Mouse (Mus musculus): ENCODE data around the gene Arpc1b. TPM values are rescaled to one million over a fixed set of nuclear protein-coding genes. Genes with fewer than 3 reads are reported as not detected.

The Arpc1b gene
- total and polyA plus RNA-seq, 2 experiments from 2014 or later, result 32.4 to 53.7 TPM

DNA sequence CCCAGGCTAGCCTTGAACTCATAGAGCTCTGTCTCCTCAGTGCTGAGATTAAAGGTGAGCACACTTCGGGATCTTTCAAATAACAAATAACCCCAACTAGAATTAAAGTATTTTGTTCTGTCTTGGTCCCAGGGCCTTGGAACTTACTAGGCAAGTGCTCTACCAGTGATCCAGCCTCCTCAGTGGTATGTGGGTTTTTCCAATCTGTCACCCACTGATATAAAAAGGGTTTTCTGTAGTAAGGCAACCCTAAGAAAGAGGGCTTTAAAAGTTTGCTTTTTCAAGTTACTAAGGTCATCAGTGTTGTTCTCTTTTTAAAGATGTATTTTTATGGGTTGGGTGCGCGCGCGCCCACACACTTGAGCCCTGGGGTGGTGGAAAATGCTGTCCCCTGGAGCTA, 1.7 kb downstream of the Arpc1b start:
- peaks cover 12% of the 10 kb centered on the region for H3K27me3 ChIP-seq (ENCODE audit: insufficient read depth, low read length)
- DNase-seq (ENCODE audit: low spot score) (no peak), ATAC-seq (ENCODE audit: low FRiP score) (no peak)
- no peak for TF ChIP-seq CTCF (IDR thresholded peaks at IDR 0.05)
- H3K36me3 ChIP-seq (ENCODE audit: insufficient read depth, low read length), result no peaks in the 10 kb centered on the region
- no peak overlapping the region for H3K9ac ChIP-seq (replicated peaks; ENCODE audit: low read length, poor library complexity, severe bottlenecking)
- H3K4me1 ChIP-seq (ENCODE audit: insufficient read depth, low read length), result no peaks in the 10 kb centered on the region
- no peaks in the 10 kb centered on the region; the same call in 1 of the 2 replicates for H3K9me3 ChIP-seq (ENCODE audit: low read length)
- H3K4me2 ChIP-seq (ENCODE audit: low read depth, low read length, poor library complexity, severe bottlenecking), result no peak overlapping the region
- H3K27ac ChIP-seq (ENCODE audit: low read depth, low read length), result no peak overlapping the region
- no peak overlapping the region for H3K4me3 ChIP-seq (ENCODE audit: low read depth, low read length)
- WGBS, result 96% methylated on average over 5 of the region's 5 CpGs

DNA sequence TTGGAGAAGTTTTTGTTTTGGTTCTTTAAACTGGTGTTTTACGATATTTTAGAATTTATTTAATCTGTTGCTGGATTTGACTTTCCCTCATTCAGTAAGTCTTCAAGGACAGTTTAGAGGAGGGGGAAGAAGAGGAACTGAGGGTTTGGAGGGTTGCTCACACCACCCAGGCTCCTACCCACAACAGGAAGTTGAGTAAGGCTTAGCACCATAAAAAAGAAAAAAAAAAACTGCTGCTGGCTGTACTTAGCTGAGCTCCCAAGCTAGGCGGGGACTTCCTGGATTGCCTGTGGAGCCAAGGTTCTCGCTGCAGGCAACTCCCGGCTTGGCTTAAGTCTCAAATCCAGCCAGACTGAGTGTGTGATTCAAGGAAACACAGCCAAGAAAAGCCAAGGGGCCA, 2.3 kb downstream of the Arpc1b start:
- TF ChIP-seq CTCF (IDR thresholded peaks at IDR 0.05), result no peak
- ATAC-seq (ENCODE audit: low FRiP score) (no peak), DNase-seq (ENCODE audit: low spot score) (no peak)
- no peaks in the 10 kb centered on the region for H3K4me1 ChIP-seq (ENCODE audit: insufficient read depth, low read length)
- 57% methylated on average over 4 of the region's 4 CpGs for WGBS
- H3K9ac ChIP-seq (replicated peaks; ENCODE audit: low read length, poor library complexity, severe bottlenecking), result no peak overlapping the region
- peaks cover 12% of the 10 kb centered on the region for H3K27me3 ChIP-seq (ENCODE audit: insufficient read depth, low read length)
- H3K27ac ChIP-seq (ENCODE audit: low read depth, low read length), result no peak overlapping the region
- no peak overlapping the region for H3K4me3 ChIP-seq (ENCODE audit: low read depth, low read length)
- no peaks in the 10 kb centered on the region; the same call in 1 of the 2 replicates for H3K9me3 ChIP-seq (ENCODE audit: low read length)
- H3K4me2 ChIP-seq (ENCODE audit: low read depth, low read length, poor library complexity, severe bottlenecking), result no peak overlapping the region
- H3K36me3 ChIP-seq (ENCODE audit: insufficient read depth, low read length), result no peaks in the 10 kb centered on the region

DNA sequence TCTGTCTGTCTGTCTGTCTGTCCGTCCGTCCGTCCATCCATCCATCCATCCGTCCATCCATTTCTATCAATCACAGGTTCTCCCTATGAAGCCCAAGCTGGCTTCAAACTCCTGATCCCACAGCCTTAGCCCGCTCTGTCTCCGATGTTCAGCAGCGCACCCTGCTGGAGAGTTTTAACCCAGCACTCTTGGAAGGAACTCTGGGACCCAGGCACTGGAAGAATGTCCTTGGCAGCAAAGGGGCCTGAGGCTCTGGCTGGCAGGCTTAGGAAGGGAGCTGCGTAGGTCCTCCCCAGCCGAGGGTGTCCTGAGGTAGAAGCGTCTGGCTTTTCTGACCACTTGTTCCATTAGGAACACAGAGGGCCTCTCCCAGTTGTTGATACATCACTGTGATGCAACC, 2.9 kb downstream of the Arpc1b start:
- ATAC-seq (ENCODE audit: low FRiP score) (no peak), DNase-seq (ENCODE audit: low spot score) (no peak)
- Histone ChIP-seq H3K4me1 (ENCODE audit: insufficient read depth, low read length) (no peaks in the 10 kb centered on the region), H3K4me2 (ENCODE audit: low read depth, low read length, poor library complexity, severe bottlenecking) (no peak overlapping the region), H3K4me3 (ENCODE audit: low read depth, low read length) (no peak overlapping the region), H3K27me3 (ENCODE audit: insufficient read depth, low read length) (peaks cover 12% of the 10 kb centered on the region), H3K27ac (ENCODE audit: low read depth, low read length) (no peak overlapping the region), H3K36me3 (ENCODE audit: insufficient read depth, low read length) (no peaks in the 10 kb centered on the region), H3K9ac (replicated peaks; ENCODE audit: low read length, poor library complexity, severe bottlenecking) (no peak overlapping the region), H3K9me3 (ENCODE audit: low read length) (no peaks in the 10 kb centered on the region; the same call in 1 of the 2 replicates)
- 38% methylated on average over 10 of the region's 10 CpGs for WGBS
- TF ChIP-seq CTCF (IDR thresholded peaks at IDR 0.05), result peak; percentile 66

DNA sequence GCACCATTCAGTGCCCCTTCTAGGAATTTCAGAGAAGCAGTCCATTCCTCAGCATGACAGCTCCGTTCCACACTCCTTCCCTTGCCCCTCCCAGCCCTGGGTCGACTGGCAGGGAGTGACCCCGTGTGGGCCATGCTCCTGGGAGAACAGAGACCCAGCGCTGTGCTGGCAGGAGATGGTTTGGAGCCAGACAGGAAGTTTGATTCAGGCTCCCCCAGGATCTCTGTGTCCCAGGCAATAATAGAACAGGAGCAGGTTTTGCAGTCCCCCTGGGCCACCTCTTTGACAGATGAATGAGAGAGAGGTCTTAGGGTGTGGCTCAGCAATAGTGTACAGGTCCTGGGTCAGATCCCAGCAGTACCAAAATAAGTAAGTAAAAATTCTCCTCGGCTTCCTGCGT, 4.0 kb downstream of the Arpc1b start:
- no peak for ATAC-seq (ENCODE audit: low FRiP score)
- Histone ChIP-seq H3K36me3 (ENCODE audit: insufficient read depth, low read length) (no peaks in the 10 kb centered on the region), H3K4me1 (ENCODE audit: insufficient read depth, low read length) (no peaks in the 10 kb centered on the region), H3K4me2 (ENCODE audit: low read depth, low read length, poor library complexity, severe bottlenecking) (no peak overlapping the region), H3K27ac (ENCODE audit: low read depth, low read length) (no peak overlapping the region), H3K9me3 (ENCODE audit: low read length) (no peaks in the 10 kb centered on the region; the same call in 1 of the 2 replicates), H3K9ac (replicated peaks; ENCODE audit: low read length, poor library complexity, severe bottlenecking) (no peak overlapping the region), H3K4me3 (ENCODE audit: low read depth, low read length) (no peak overlapping the region), H3K27me3 (ENCODE audit: insufficient read depth, low read length) (peaks cover 12% of the 10 kb centered on the region)
- DNase-seq (ENCODE audit: low spot score), result no peak
- no peak for TF ChIP-seq CTCF (IDR thresholded peaks at IDR 0.05)
- 66% methylated on average over 6 of the region's 6 CpGs for WGBS

DNA sequence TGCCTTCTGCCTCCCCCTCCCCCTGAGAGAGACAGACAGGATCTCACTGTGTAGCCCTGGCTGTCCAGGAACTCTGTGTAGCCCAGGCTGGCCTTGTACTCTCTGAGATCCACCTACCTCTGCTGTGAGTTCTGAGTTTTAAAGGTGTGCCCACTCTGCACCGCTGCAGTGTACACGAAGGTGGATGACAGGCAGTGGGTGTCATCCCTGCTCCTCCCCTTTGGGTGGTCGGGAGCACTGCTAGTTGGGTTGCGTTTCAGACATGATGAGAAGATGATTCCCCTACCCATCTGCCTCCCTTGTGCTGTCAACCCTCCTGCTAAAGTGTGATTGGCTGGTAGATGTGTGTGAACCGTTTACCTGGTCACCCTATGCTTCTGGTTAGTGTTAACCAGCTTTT, 4.4 kb downstream of the Arpc1b start:
- ATAC-seq (ENCODE audit: low FRiP score) (no peak), DNase-seq (ENCODE audit: low spot score) (no peak)
- Histone ChIP-seq H3K36me3 (ENCODE audit: insufficient read depth, low read length) (no peaks in the 10 kb centered on the region), H3K9ac (replicated peaks; ENCODE audit: low read length, poor library complexity, severe bottlenecking) (no peak overlapping the region), H3K27me3 (ENCODE audit: insufficient read depth, low read length) (peaks cover 11% of the 10 kb centered on the region), H3K4me1 (ENCODE audit: insufficient read depth, low read length) (no peaks in the 10 kb centered on the region), H3K4me3 (ENCODE audit: low read depth, low read length) (no peak overlapping the region), H3K4me2 (ENCODE audit: low read depth, low read length, poor library complexity, severe bottlenecking) (no peak overlapping the region), H3K27ac (ENCODE audit: low read depth, low read length) (no peak overlapping the region), H3K9me3 (ENCODE audit: low read length) (no peaks in the 10 kb centered on the region; the same call in 1 of the 2 replicates)
- TF ChIP-seq CTCF (IDR thresholded peaks at IDR 0.05), result no peak
- WGBS, result 90% methylated on average over 5 of the region's 5 CpGs

DNA sequence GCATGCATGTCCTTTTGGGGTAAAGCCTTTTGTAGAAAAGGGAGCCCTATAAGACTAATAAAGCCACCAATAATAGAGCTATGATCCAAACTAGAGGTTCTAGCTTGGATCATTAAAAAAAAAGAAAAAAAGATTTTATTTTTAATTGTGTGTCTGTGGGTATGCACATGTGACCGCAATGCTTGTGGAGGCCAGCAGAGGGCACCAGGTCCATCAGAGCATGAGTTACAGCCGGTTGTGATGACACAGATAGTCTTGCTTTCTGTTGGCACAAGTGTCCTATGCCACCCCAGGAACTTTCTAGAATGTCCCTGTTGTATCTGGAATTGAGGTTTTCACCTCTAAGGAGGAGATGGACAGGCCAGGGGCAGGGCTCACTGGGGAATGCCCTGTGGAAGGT, 5.4 kb downstream of the Arpc1b start:
- H3K4me3 ChIP-seq (ENCODE audit: low read depth, low read length), result no peak overlapping the region
- WGBS, result 92% methylated on average over 2 of the region's 2 CpGs
- peaks cover 5% of the 10 kb centered on the region for H3K27me3 ChIP-seq (ENCODE audit: insufficient read depth, low read length)
- TF ChIP-seq CTCF (IDR thresholded peaks at IDR 0.05), result peak; percentile 34
- no peaks in the 10 kb centered on the region for H3K4me1 ChIP-seq (ENCODE audit: insufficient read depth, low read length)
- H3K27ac ChIP-seq (ENCODE audit: low read depth, low read length), result no peak overlapping the region
- H3K9ac ChIP-seq (replicated peaks; ENCODE audit: low read length, poor library complexity, severe bottlenecking), result no peak overlapping the region
- no peak overlapping the region for H3K4me2 ChIP-seq (ENCODE audit: low read depth, low read length, poor library complexity, severe bottlenecking)
- H3K9me3 ChIP-seq (ENCODE audit: low read length), result no peaks in the 10 kb centered on the region; the same call in 1 of the 2 replicates
- no peaks in the 10 kb centered on the region for H3K36me3 ChIP-seq (ENCODE audit: insufficient read depth, low read length)
- DNase-seq (ENCODE audit: low spot score), result no peak
- ATAC-seq (ENCODE audit: low FRiP score), result no peak
